Mouse (Mus musculus): Measurements from ENCODE around the gene Myl10.
"Not testable (repeated sequence)": the region's sequence is repeated elsewhere in the genome, so short reads cannot be mapped to it uniquely, and the experiment has no call there.

Myl10 gene

DNA sequence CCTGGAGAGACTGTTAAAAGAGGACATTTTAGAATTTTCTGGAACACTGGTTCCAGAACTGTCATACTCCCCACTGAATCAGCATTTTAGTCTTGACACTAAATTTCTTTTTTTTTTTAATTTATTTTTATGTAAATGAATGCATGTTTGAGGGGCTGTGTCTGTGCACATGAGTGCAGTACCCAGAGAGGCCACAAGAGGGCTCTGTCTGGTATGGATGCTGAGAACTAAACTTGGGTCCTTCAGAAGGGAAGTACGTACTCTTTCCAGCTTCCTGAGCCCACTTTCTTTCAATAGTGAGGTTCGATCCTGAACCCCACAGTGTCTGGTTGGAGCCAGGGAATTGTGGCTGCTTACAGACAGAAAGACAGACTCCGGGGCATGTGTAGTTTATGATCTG, 12.6 kb downstream of the Myl10 start:
- peak; percentile 23 for DNase-seq (ENCODE audit: low read depth, low spot score)

DNA sequence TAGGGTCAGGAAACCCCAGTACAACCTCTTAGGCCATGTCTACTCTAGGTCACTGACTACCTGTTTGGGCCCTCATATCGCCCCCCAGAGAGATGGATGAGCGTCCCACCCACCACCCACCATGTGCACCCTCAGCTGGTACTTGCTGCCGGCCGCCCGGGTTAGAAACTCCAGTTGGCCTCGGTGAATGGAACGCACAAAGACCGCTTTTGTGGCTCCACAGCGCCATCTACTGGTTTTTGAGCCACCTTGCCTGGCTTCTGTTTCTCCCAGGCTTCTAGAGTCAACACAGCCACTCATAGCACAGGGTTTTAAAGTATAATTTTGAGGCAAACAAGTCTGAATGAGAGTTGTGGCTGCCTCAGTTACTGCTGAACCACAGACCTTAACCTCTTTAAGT, 13.9 kb downstream of the Myl10 start:
- peak; percentile 72 for DNase-seq (ENCODE audit: low read depth, low spot score)

DNA sequence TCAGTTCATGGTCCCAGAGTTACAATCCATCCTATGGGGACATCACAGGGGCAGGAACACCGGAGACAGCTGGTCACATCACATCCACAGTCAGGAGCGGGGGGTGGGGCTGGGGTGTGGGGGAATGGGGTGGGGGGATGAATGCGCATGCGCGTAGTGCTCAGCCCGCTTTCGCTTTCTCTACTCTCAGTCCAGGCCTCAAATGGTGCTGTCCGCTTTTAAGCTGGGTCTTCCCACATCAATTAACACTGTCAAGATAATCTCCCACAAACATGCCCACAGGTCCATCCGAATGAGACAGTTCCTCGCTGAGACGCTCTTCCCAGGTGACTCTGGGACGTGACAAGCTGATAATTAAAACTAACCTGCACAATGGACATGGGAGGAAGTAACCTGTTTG, 15.2 kb downstream of the Myl10 start:
- DNase-seq (ENCODE audit: low read depth, low spot score): peak; percentile 43

DNA sequence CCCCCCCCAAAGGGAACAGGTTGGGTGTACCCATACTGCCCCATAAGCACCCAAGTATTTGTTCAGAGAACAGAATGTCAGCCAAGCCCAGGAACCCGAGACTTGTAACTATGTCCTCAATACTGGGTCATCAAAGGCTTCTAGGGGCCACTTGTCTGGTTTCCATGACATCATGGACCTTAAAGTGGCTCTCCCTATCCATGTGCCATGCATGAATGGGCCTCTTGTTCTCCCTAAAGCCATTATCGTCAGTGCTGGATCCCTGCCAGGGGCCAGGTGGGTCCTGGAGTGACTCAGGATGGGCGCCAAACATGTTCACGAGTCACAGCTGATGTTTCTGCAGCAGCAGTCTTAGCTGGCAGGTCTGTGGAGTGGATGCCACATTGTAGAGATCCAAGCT, 17.8 kb downstream of the Myl10 start:
- DNase-seq (ENCODE audit: low read depth, low spot score): no peak

DNA sequence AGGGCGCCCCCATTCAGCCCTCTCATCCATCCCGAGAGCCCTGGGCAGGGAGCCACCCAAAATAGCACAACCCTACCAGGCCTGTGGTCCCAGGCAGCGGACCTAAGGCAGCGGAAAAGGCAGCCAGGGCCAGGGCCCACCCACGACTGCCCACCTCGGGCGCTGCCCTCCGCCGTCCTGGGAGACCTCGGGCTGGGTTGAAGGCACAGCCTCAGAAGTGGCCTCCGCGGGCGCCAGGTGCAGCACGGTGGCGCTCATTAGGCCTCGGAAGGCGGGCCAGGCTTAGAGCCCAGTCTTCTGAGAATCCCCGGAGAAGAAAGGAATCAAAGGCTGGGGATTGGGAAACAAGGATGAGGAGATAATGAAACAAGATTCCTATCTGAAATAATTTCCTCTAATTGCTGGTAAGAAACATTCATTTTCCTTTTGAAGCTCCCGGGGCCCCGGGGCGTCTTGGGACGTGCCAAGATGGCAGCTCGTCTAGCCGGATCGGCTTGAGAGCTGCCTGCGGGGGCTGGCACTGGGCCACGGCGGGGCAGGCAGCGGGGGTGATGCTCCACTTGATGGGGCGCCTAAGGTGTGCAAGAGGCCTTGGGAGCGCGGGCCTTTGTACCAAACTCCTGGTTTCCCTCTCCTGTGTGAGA, 21.4 kb downstream of the Myl10 start:
- no peak for DNase-seq (ENCODE audit: low read depth, low spot score)

DNA sequence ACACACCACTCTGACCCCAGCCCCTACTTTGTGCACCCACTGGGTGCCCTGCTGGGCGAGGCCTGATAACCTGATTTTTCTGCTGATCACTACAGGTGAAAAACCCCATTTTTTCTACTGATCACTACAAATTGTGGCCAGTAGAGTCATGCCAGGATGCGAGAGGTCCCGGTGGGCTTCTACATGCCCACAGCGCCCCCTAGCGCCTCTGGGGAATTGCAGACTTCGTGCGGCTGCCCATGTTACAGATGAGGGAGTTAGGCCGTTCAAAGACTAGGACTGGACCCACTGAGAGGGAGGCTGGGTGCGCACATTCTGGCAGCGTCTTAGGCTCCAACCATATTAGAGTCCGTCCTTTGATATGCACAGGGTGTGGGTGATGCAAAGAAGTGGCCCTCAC, 21.9 kb downstream of the Myl10 start:
- peak; percentile 37 for DNase-seq (ENCODE audit: low read depth, low spot score)

DNA sequence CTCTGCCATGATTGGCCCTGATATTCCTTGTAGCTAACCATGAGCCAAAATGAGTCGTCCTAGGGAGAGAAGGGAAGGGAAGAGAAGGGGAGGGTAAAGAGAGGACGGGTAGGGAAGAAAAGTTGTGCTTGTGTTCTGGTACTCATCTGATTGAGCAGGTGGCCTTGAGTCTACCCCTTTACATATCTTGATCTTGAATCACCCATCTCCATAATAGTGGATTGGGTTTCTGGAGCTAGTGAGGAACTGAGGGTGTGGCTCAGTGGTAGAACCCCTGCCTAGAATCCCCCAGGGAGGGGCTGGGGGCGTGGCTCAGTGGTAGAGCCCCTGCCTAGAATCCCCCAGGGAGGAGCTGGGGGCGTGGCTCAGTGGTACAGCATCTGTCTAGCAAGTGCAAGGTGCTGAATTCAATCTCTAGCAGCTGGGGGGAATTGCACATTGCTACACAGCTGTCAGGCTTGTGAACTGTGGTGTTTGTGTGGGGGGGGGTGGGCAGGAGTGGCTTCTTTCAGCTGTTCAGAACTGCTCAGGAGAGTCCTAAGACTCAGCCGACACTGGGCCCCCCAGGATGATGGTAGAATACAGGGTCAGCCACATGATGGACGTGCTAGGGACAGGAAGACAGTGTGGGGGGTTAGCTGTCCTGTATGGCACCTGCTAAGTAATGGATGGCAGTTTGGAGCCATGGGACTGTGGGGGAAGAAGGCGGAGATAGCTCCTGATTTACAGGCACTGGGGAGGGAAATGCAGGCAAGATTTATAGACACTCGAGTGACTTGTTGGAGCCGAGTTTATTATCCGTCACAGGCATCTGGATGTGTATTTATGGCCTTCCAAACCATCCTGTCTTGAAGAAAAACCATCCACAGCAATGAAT, 24.0 kb downstream of the Myl10 start:
- DNase-seq (ENCODE audit: low read depth, low spot score): no peak

DNA sequence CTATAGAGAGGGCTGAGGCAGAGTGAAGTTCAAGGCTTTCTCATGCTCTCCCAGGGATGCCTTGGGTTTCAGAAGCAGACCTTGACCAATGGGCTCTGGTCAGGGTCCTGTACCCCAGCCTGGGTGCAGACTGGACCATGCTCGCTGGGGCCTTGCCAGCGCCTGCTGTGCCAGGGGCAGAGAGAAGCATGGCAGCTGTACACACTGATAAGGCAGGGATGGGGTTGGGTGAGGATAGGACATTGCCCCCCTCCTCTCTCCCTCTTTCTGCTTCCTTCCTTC, 24.6 kb downstream of the Myl10 start:
- DNase-seq (ENCODE audit: low read depth, low spot score): no peak

DNA sequence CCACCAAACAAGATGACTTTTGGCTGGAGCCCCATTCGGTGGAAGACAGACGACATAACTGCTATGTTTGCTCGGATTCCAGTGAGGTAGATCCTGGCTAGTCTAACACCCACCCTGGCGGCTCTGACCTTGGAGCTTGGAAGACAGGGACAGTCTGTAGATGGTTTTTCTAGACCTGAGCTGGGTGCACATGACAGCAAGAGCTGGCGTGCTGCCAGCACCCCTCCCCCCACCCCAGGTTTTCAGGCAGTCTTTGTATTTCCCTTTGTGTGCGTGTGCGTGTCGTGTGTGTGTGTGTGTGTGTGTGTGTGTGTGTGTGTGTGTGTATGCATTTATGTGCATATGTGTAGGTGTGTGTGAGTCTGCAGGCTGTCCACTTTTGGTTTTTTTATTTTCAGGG, 25.7 kb downstream of the Myl10 start:
- no peak for DNase-seq (ENCODE audit: low read depth, low spot score)

DNA sequence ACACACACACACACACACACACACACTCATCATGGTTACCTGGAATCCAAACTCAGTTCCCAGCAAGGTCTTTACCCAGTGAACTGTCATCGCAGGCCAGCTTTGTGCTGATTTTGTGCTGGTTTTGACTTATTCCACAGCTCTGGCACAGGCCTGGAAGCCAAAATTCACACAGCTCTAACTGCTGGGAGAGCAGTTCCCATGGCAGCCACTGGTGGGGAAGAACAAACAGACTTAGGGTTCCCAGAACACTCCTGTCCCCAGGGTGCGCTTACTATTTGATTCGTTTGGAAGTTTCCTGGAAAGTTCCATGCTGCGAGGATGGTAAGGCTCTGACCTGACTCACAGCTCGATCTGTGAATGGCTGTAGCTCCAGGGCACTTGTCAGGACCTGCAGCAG, 28.6 kb downstream of the Myl10 start:
- no peak for DNase-seq (ENCODE audit: low read depth, low spot score)

DNA sequence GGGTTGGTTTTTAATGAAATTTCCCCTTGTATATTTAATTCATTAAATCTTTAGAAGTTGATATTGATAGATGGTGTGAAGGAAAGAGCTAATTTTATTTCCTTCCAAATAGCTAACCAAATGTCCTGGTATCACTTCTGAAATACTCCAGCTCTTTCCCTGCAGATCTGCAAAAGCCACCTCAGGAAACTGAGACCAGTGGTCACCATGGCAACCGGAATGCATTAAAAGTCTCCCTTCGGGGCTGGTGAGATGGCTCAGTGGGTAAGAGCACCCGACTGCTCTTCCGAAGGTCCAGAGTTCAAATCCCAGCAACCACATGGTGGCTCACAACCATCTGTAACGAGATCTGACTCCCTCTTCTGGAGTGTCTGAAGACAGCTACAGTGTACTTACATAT, 33.3 kb downstream of the Myl10 start:
- not testable (repeated sequence) for DNase-seq (ENCODE audit: low read depth, low spot score)

DNA sequence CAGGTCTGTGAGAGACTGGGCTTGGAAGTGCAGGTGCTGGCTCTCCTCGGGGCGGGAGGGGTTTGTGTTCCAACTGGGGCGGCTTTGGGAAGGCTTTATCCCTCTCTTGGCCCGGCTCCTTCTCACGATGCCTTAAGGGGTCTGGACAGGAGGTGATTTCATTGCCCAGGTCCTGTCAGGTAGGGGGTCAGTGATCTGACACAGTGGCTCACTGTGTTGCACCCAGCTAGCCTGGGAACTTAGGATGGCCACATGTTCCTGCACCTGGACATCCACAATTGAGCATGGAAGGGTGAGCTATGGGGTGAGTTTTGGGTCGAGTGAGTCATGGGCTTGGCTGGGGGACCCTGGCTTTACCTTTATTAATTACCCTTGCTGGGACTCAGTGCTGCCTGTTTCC, 46.0 kb downstream of the Myl10 start:
- no peak for DNase-seq (ENCODE audit: low read depth, low spot score)

DNA sequence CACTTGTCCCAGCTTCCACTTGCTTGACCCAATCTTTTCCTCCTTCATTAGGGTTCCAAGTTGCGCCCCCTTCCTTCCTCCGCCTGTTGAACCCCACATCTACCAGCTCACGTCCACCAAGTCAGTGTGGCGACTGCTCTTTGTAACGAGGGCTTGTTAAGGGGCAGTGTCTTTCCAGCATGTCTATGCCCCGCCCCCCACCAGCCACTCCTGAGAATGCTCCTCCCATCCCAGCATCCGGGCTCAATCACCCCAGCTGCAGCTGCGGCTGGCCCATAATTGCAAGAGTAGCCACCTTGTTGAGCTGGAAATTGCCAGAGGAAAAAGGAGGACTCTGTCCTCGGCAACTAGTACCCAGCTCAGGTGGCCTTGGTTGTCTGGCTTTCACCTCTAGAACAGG, 53.6 kb downstream of the Myl10 start:
- DNase-seq (ENCODE audit: low read depth, low spot score): no peak
